Mouse (Mus musculus): ENCODE results near the gene Il13.

Gene Il13

DNA sequence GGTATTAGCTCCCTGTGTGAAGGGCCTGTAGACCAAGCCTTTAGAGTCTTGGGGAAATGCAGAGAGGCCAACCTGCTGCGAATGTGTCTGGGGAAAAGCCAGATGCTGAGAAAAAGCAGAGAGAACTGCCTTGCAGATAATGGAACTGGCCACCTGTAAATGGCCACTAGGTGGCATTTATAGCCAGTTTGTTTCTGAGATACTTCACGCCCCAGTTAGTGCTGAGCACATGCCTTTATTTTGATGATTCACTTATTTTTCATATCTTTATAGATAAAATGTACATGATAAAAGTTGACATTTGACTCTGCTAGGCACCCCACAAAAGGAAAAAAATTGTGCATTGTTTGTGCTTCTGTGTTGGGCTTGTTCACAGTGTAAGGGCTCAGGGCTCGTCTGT is 49.7 kb downstream of the Il13 start:
- peak; percentile 73 for DNase-seq (ENCODE audit: low spot score)

DNA sequence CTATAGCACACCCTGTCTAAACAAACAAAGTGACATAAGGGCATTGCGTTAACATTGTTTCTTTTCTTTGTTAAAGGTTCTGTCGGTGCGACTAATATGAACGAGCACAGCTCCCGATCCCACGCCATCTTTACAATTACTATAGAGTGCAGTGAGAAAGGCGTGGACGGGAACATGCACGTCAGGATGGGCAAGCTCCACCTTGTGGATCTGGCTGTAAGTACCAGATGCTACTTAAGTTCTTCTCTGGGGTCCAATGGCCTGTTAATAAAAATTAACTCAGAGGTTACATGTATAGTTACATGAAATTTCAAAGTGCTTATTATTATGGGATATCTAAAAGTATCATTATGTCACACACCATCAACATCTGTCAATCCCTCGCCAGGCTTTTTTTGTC is 51.4 kb downstream of the Il13 start:
- DNase-seq (ENCODE audit: low spot score), result peak; percentile 21

Measured in MN1 (cell line).